Mouse (Mus musculus) monocyte, adult 5-6 weeks (primary cell): ENCODE data around the gene Slc2a12. TPM values are rescaled to one million over a fixed set of nuclear protein-coding genes. Genes with fewer than 3 reads are reported as not detected.

Source experiments
- ATAC-seq: fragments of 153-309, 156-312 bp; replicated peaks from 2 replicates; pipeline ENCODE4 v1.8.0; 2017; ENCODE audit warnings: mild to moderate bottlenecking; ENCODE audit not compliant: low TSS enrichment, insufficient number of reproducible peaks, severe bottlenecking, poor library complexity, low FRiP score
- total RNA-seq: library from RNA; stranded (forward); fragments of 200-1000, 200-491, 200-594 nt; gene quantifications from 3 replicates; pipeline ENCODE4 v1.2.3, GENCODE M21; 2017

Gene Slc2a12
- total RNA-seq, result 0.11 to 0.76 TPM in 2 of 3 replicates, not detected in the other

- ATAC-seq, result no peak
Measured at GRCm38 (mm10) chr10:22644853-22645491, at the start of gene Slc2a12. Slc2a12 (plus strand) TSS chr10:22645011.

GRCm38 (mm10) chr10:22598908-22599480, 45.8 kb upstream of the Slc2a12 start:
- ATAC-seq, result no peak

GRCm38 (mm10) chr10:22601046-22601445, 43.8 kb upstream of the Slc2a12 start:
- no peak for ATAC-seq

GRCm38 (mm10) chr10:22604801-22605200, 40.0 kb upstream of the Slc2a12 start:
- ATAC-seq, result no peak

- ATAC-seq, result no peak
Measured at GRCm38 (mm10) chr10:22608273-22608672, 36.5 kb upstream of the Slc2a12 start.

- no peak for ATAC-seq
Measured at GRCm38 (mm10) chr10:22608799-22609357, 35.9 kb upstream of the Slc2a12 start.

- ATAC-seq, result no peak
Measured at GRCm38 (mm10) chr10:22613301-22613700, 31.5 kb upstream of the Slc2a12 start.

GRCm38 (mm10) chr10:22614554-22614953, 30.3 kb upstream of the Slc2a12 start:
- no peak for ATAC-seq

GRCm38 (mm10) chr10:22615309-22615708, 29.5 kb upstream of the Slc2a12 start:
- no peak for ATAC-seq

GRCm38 (mm10) chr10:22618842-22619241, 26.0 kb upstream of the Slc2a12 start:
- ATAC-seq, result no peak

GRCm38 (mm10) chr10:22628832-22629231, 16.0 kb upstream of the Slc2a12 start:
- no peak for ATAC-seq

- ATAC-seq, result no peak
Measured at GRCm38 (mm10) chr10:22631103-22631502, 13.7 kb upstream of the Slc2a12 start.

- ATAC-seq, result no peak
Measured at GRCm38 (mm10) chr10:22631528-22631927, 13.3 kb upstream of the Slc2a12 start.

- no peak for ATAC-seq
Measured at GRCm38 (mm10) chr10:22631956-22632355, 12.9 kb upstream of the Slc2a12 start.

GRCm38 (mm10) chr10:22633406-22634306, 11.2 kb upstream of the Slc2a12 start:
- no peak for ATAC-seq

- ATAC-seq, result no peak
Measured at GRCm38 (mm10) chr10:22637241-22637640, 7.6 kb upstream of the Slc2a12 start.

GRCm38 (mm10) chr10:22644171-22644570, 640 bp upstream of the Slc2a12 start:
- no peak for ATAC-seq

GRCm38 (mm10) chr10:22648702-22649101, 3.9 kb downstream of the Slc2a12 start:
- ATAC-seq, result no peak

- ATAC-seq, result no peak
Measured at GRCm38 (mm10) chr10:22653820-22654219, 9.0 kb downstream of the Slc2a12 start.
